ENCODE assay signal across 10 mouse cellular contexts in the genomic region with DNA sequence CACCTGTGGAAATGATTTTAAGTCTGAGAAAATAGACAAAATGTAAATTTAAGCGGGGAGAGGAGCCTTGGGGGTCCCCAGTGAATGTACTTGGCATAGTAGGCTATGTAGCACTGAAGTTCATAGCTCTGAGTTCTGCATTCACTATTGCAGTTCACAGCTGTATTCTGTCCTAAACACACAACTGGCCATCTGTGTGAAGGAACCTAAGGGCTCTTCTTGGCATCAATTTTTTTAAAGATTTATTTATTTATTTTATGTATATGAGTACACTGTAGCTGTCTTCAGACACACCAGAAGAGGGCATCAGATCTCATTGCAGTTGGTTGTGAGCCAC.
DNase-seq lines count a peak whose midpoint lies in the region; ATAC-seq lines count a peak whose summit lies in the region.
"Had no signal": no experiment of that assay in that cellular context is flagged by ENCODE, and none has a peak within 500 bp of the region (broad histone marks: within the 10 kb centered on the region; RNA-seq: fewer than 3 reads in every experiment).

No protein-coding gene starts in this region.

- H3K9ac ChIP-seq in hindbrain, embryonic 11.5 days (ENCODE audit: low read depth, low read length) = no peak overlapping the region
- H3K9ac ChIP-seq in neural tube, embryonic 12.5 days = no peak overlapping the region
- H3K9ac ChIP-seq in hindbrain, embryonic 13.5 days = no peak overlapping the region

- H3K4me3 ChIP-seq in hindbrain, embryonic 11.5 days (ENCODE audit: low read depth, low read length) = no peak overlapping the region
- H3K4me3 ChIP-seq in hindbrain, embryonic 10.5 days = no peak overlapping the region
- no peak overlapping the region for H3K4me3 ChIP-seq in neural tube, embryonic 12.5 days
- H3K4me3 ChIP-seq in hindbrain, embryonic 13.5 days = no peak overlapping the region

- no peaks in the 10 kb centered on the region for H3K4me1 ChIP-seq in hindbrain, embryonic 11.5 days (replicated peaks; ENCODE audit: control insufficient read depth, insufficient read depth, low read length)
- peaks cover 5% of the 10 kb centered on the region for H3K4me1 ChIP-seq in hindbrain, embryonic 10.5 days (replicated peaks)
- no peaks in the 10 kb centered on the region for H3K4me1 ChIP-seq in neural tube, embryonic 12.5 days
- no peaks in the 10 kb centered on the region for H3K4me1 ChIP-seq in hindbrain, embryonic 13.5 days (replicated peaks)

- 7% methylated on average over 1 of the region's 1 CpGs for WGBS in hindbrain, embryonic 11.5 days
- WGBS in hindbrain, embryonic 10.5 days = 0% methylated on average over 1 of the region's 1 CpGs
- 7% methylated on average over 1 of the region's 1 CpGs for WGBS in neural tube, embryonic 12.5 days
- 4% methylated on average over 1 of the region's 1 CpGs for WGBS in hindbrain, embryonic 13.5 days

- no peak overlapping the region for H3K27ac ChIP-seq in hindbrain, embryonic 11.5 days (ENCODE audit: low read depth, low read length)
- H3K27ac ChIP-seq in hindbrain, embryonic 10.5 days = no peak overlapping the region
- no peak overlapping the region for H3K27ac ChIP-seq in neural tube, embryonic 12.5 days
- H3K27ac ChIP-seq in hindbrain, embryonic 13.5 days = no peak overlapping the region
- H3K27ac ChIP-seq: kidney, postnatal 0 days had no signal

- no peak for DNase-seq in hindbrain, embryonic 11.5 days (ENCODE audit: low spot score)
- DNase-seq in hindbrain, embryonic 10.5 days (ENCODE audit: low spot score) = no peak
- DNase-seq in neural tube, embryonic 10.5 days (ENCODE audit: extremely low spot score, low spot score) = no peak
- DNase-seq in gastrocnemius, adult 8-10 months (ENCODE audit: low spot score in 2 of 2) = no peak
- no peak for DNase-seq in urinary bladder, postnatal 14 days (ENCODE audit: low spot score)
- no peak for DNase-seq in kidney, adult 11 months

- no peaks in the 10 kb centered on the region for H3K9me3 ChIP-seq in hindbrain, embryonic 11.5 days (ENCODE audit: control insufficient read depth, low read length)
- no peaks in the 10 kb centered on the region for H3K9me3 ChIP-seq in hindbrain, embryonic 10.5 days
- H3K9me3 ChIP-seq in neural tube, embryonic 12.5 days = no peaks in the 10 kb centered on the region
- H3K9me3 ChIP-seq in hindbrain, embryonic 13.5 days = no peaks in the 10 kb centered on the region

- no peak overlapping the region for H3K4me2 ChIP-seq in hindbrain, embryonic 11.5 days (replicated peaks; ENCODE audit: low read depth, low read length)
- no peak overlapping the region for H3K4me2 ChIP-seq in neural tube, embryonic 12.5 days (replicated peaks)
- H3K4me2 ChIP-seq in hindbrain, embryonic 13.5 days = no peak overlapping the region
- H3K4me2 ChIP-seq: liver, embryonic 11.5 days had no signal

- ATAC-seq in hindbrain, embryonic 11.5 days (ENCODE audit: low FRiP score) = 0 out of 2 replicates have a peak, but pooled peaks have one; percentile 29
- peak; percentile 62 for ATAC-seq in neural tube, embryonic 12.5 days (ENCODE audit: low FRiP score, low read depth)
- peak; percentile 45 for ATAC-seq in hindbrain, embryonic 13.5 days (ENCODE audit: low FRiP score)

- H3K27me3 ChIP-seq in hindbrain, embryonic 11.5 days (ENCODE audit: control insufficient read depth, insufficient read depth, low read length) = no peaks in the 10 kb centered on the region
- H3K27me3 ChIP-seq in hindbrain, embryonic 10.5 days (ENCODE audit: insufficient read depth, poor library complexity, severe bottlenecking) = no peaks in the 10 kb centered on the region
- no peaks in the 10 kb centered on the region for H3K27me3 ChIP-seq in neural tube, embryonic 12.5 days (replicated peaks)
- H3K27me3 ChIP-seq in hindbrain, embryonic 13.5 days = no peaks in the 10 kb centered on the region

- no peaks in the 10 kb centered on the region for H3K36me3 ChIP-seq in hindbrain, embryonic 11.5 days (ENCODE audit: control insufficient read depth, insufficient read depth, low read length)
- H3K36me3 ChIP-seq in hindbrain, embryonic 10.5 days = no peaks in the 10 kb centered on the region
- no peaks in the 10 kb centered on the region for H3K36me3 ChIP-seq in neural tube, embryonic 12.5 days
- no peaks in the 10 kb centered on the region for H3K36me3 ChIP-seq in hindbrain, embryonic 13.5 days
